Mouse (Mus musculus): Measurements from ENCODE around the gene Arih2. TPM values are rescaled to one million over a fixed set of nuclear protein-coding genes. Genes with fewer than 3 reads are reported as not detected.
A peak's percentile ranks its signal among the peaks of the same experiment; 100 is the strongest.

The Arih2 gene
- polyA plus RNA-seq, 1 experiment from 2014 or later, result 28.6 TPM

GRCm38 (mm10) chr9:108577934-108578544 lies 71.1 kb downstream of the Arih2 start:
- H3K36me3 ChIP-seq, result peaks cover 30% of the 10 kb centered on the region
- peak overlapping the region; percentile 88 for H3K4me2 ChIP-seq
- peak overlapping the region; percentile 75 for H3K4me3 ChIP-seq (replicated peaks)
- ATAC-seq (ENCODE audit: low read depth) (no peak), DNase-seq (peak; percentile 48)
- no peaks in the 10 kb centered on the region for H3K27me3 ChIP-seq
- H3K27ac ChIP-seq, result peak overlapping the region; percentile 80
- WGBS (ENCODE audit: insufficient replicate concordance), result 1% methylated on average over 24 of the region's 24 CpGs
- peaks cover 40% of the 10 kb centered on the region for H3K4me1 ChIP-seq (replicated peaks)
- no peaks in the 10 kb centered on the region for H3K9me3 ChIP-seq (replicated peaks)
- H3K9ac ChIP-seq, result peak overlapping the region; percentile 83

- H3K9me3 ChIP-seq (replicated peaks), result no peaks in the 10 kb centered on the region
- peaks cover 40% of the 10 kb centered on the region for H3K4me1 ChIP-seq (replicated peaks)
- DNase-seq (no peak), ATAC-seq (ENCODE audit: low read depth) (no peak)
- no peak overlapping the region for H3K27ac ChIP-seq
- peak overlapping the region; percentile 88 for H3K4me2 ChIP-seq
- H3K36me3 ChIP-seq, result peaks cover 40% of the 10 kb centered on the region
- no peaks in the 10 kb centered on the region for H3K27me3 ChIP-seq
- H3K9ac ChIP-seq, result peak overlapping the region; percentile 83; the same call in 1 of the 2 replicates
- WGBS (ENCODE audit: insufficient replicate concordance), result 66% methylated on average over 6 of the region's 6 CpGs
- no peak overlapping the region for H3K4me3 ChIP-seq (replicated peaks)
These were observed 72.2 kb downstream of the Arih2 start for GRCm38 (mm10) chr9:108577025-108577424.

GRCm38 (mm10) chr9:108575321-108576297 lies 73.6 kb downstream of the Arih2 start:
- H3K4me3 ChIP-seq (replicated peaks), result no peak overlapping the region
- H3K27me3 ChIP-seq, result no peaks in the 10 kb centered on the region
- 84% methylated on average over 37 of the region's 37 CpGs for WGBS (ENCODE audit: insufficient replicate concordance)
- ATAC-seq (ENCODE audit: low read depth), result no peak
- H3K9me3 ChIP-seq (replicated peaks), result no peaks in the 10 kb centered on the region
- peaks cover 47% of the 10 kb centered on the region for H3K4me1 ChIP-seq (replicated peaks)
- H3K27ac ChIP-seq, result no peak overlapping the region
- H3K4me2 ChIP-seq, result no peak overlapping the region
- H3K9ac ChIP-seq, result no peak overlapping the region
- H3K36me3 ChIP-seq, result peaks cover 53% of the 10 kb centered on the region
- no peak for DNase-seq

- WGBS (ENCODE audit: insufficient replicate concordance), result 75% methylated on average over 12 of the region's 12 CpGs
These were observed 74.3 kb downstream of the Arih2 start for GRCm38 (mm10) chr9:108574921-108575320.

GRCm38 (mm10) chr9:108573774-108574690 lies 75.2 kb downstream of the Arih2 start:
- no peak overlapping the region for H3K9ac ChIP-seq
- 59% methylated on average over 26 of the region's 26 CpGs for WGBS (ENCODE audit: insufficient replicate concordance)
- DNase-seq, result no peak

More at GRCm38 (mm10) chr9:108574921-108575320, 74.3 kb downstream of the Arih2 start:
- no peak overlapping the region for H3K27ac ChIP-seq
- H3K36me3 ChIP-seq, result peaks cover 53% of the 10 kb centered on the region
- peaks cover 54% of the 10 kb centered on the region for H3K4me1 ChIP-seq (replicated peaks)
- no peak overlapping the region for H3K4me2 ChIP-seq
- no peak for DNase-seq
- no peak overlapping the region for H3K9ac ChIP-seq
- H3K9me3 ChIP-seq (replicated peaks), result no peaks in the 10 kb centered on the region
- no peak overlapping the region for H3K4me3 ChIP-seq (replicated peaks)
- ATAC-seq (ENCODE audit: low read depth), result no peak
- no peaks in the 10 kb centered on the region for H3K27me3 ChIP-seq

GRCm38 (mm10) chr9:108572321-108572720 lies 76.9 kb downstream of the Arih2 start:
- Histone ChIP-seq H3K4me1 (replicated peaks) (peaks cover 54% of the 10 kb centered on the region), H3K9me3 (replicated peaks) (no peaks in the 10 kb centered on the region), H3K27ac (no peak overlapping the region), H3K9ac (no peak overlapping the region), H3K4me2 (no peak overlapping the region), H3K27me3 (no peaks in the 10 kb centered on the region), H3K4me3 (replicated peaks) (no peak overlapping the region), H3K36me3 (peaks cover 53% of the 10 kb centered on the region)
- no peak for DNase-seq
- no peak for ATAC-seq (ENCODE audit: low read depth)
- 83% methylated on average over 10 of the region's 10 CpGs for WGBS (ENCODE audit: insufficient replicate concordance)

More at GRCm38 (mm10) chr9:108573774-108574690, 75.2 kb downstream of the Arih2 start:
- H3K27ac ChIP-seq, result no peak overlapping the region
- no peak overlapping the region for H3K4me2 ChIP-seq
- H3K4me1 ChIP-seq (replicated peaks), result peaks cover 52% of the 10 kb centered on the region
- no peaks in the 10 kb centered on the region for H3K9me3 ChIP-seq (replicated peaks)
- no peak for ATAC-seq (ENCODE audit: low read depth)
- H3K4me3 ChIP-seq (replicated peaks), result no peak overlapping the region
- H3K27me3 ChIP-seq, result no peaks in the 10 kb centered on the region
- H3K36me3 ChIP-seq, result peaks cover 53% of the 10 kb centered on the region

- H3K27ac ChIP-seq, result no peak overlapping the region
- H3K9me3 ChIP-seq (replicated peaks), result no peaks in the 10 kb centered on the region
- peaks cover 46% of the 10 kb centered on the region for H3K4me1 ChIP-seq (replicated peaks)
- peak overlapping the region; percentile 100 for H3K4me2 ChIP-seq
- H3K27me3 ChIP-seq, result no peaks in the 10 kb centered on the region
- DNase-seq, result no peak
- no peak overlapping the region for H3K4me3 ChIP-seq (replicated peaks)
- peaks cover 53% of the 10 kb centered on the region for H3K36me3 ChIP-seq
- no peak for ATAC-seq (ENCODE audit: low read depth)
- no peak overlapping the region for H3K9ac ChIP-seq
- WGBS (ENCODE audit: insufficient replicate concordance), result 86% methylated on average over 16 of the region's 16 CpGs
These were observed 77.7 kb downstream of the Arih2 start for GRCm38 (mm10) chr9:108571401-108571973.

- Histone ChIP-seq H3K4me1 (replicated peaks) (peaks cover 52% of the 10 kb centered on the region), H3K27me3 (no peaks in the 10 kb centered on the region), H3K27ac (peak overlapping the region; percentile 73), H3K36me3 (peaks cover 49% of the 10 kb centered on the region), H3K9ac (peak overlapping the region; percentile 85), H3K9me3 (replicated peaks) (no peaks in the 10 kb centered on the region), H3K4me2 (peak overlapping the region; percentile 100), H3K4me3 (replicated peaks) (peak overlapping the region; percentile 84)
- under 1% methylated on average over 40 of the region's 40 CpGs for WGBS (ENCODE audit: insufficient replicate concordance)
- DNase-seq (peak; percentile 68), ATAC-seq (ENCODE audit: low read depth) (peak; percentile 10)
These were observed 78.8 kb downstream of the Arih2 start for GRCm38 (mm10) chr9:108570207-108570896.

GRCm38 (mm10) chr9:108569381-108570206 lies 79.6 kb downstream of the Arih2 start, which contains the start of gene Dalrd3:
TSS of gene Dalrd3 (plus strand) at chr9:108569886.
- ATAC-seq (ENCODE audit: low read depth) (peak; percentile 66), DNase-seq (peak; percentile 88)
- Histone ChIP-seq H3K36me3 (peaks cover 49% of the 10 kb centered on the region), H3K4me2 (peak within 1 kb of the TSS; percentile 100), H3K9me3 (replicated peaks) (no peaks in the 10 kb centered on the region), H3K27ac (peak within 1 kb of the TSS; percentile 98), H3K4me1 (replicated peaks) (peaks cover 57% of the 10 kb centered on the region), H3K27me3 (no peaks in the 10 kb centered on the region), H3K4me3 (replicated peaks) (peak within 1 kb of the TSS; percentile 84), H3K9ac (peak within 1 kb of the TSS; percentile 91)
- WGBS (ENCODE audit: insufficient replicate concordance), result 4% methylated on average over 42 of the region's 42 CpGs

All from liver, embryonic 13.5 days (tissue).